Mouse (Mus musculus) hindbrain, embryonic 12.5 days (tissue): ENCODE data around the gene Hist2h2ac. TPM values are rescaled to one million over a fixed set of nuclear protein-coding genes. Genes with fewer than 3 reads are reported as not detected.

Source experiments
- ATAC-seq: fragments of 200-750 bp; cut with Nextera tagmentation; 2 replicates; pipeline ENCODE4 v1.8.0; 2017; ENCODE audit warnings: moderate TSS enrichment; ENCODE audit not compliant: low FRiP score
- H3K27ac ChIP-seq: fragments of 300-500 bp; sonication (generic); 2 replicates; pipeline ENCODE4 v1.5.1; 2016; ENCODE audit warnings: mild to moderate bottlenecking
- H3K27me3 ChIP-seq: fragments of 300-500 bp; sonication (generic); 2 replicates; pipeline ENCODE4 v1.6.1; 2016; ENCODE audit warnings: mild to moderate bottlenecking
- H3K36me3 ChIP-seq: fragments of 300-500 bp; sonication (generic); 2 replicates; pipeline ENCODE4 v1.6.1; 2016; ENCODE audit warnings: mild to moderate bottlenecking
- H3K4me1 ChIP-seq: fragments of 300-500 bp; sonication (generic); 2 replicates; pipeline ENCODE4 v1.6.1; 2016
- H3K4me2 ChIP-seq: fragments of 300-500 bp; sonication (generic); replicated peaks from 2 replicates; pipeline ENCODE4 v1.6.1; 2016; ENCODE audit warnings: mild to moderate bottlenecking
- H3K4me3 ChIP-seq: fragments of 300-500 bp; sonication (generic); 2 replicates; pipeline ENCODE4 v1.5.1; 2016; ENCODE audit warnings: mild to moderate bottlenecking
- H3K9ac ChIP-seq: fragments of 300-500 bp; sonication (generic); 2 replicates; pipeline ENCODE4 v1.6.1; 2016; ENCODE audit warnings: mild to moderate bottlenecking, moderate library complexity
- H3K9me3 ChIP-seq: fragments of 300-500 bp; sonication (generic); replicated peaks from 2 replicates; pipeline ENCODE4 v1.6.1; 2016; ENCODE audit warnings: mild to moderate bottlenecking
- WGBS: fragments of 180-500 bp; shearing (Covaris S2); methylation state at CpG from one replicate; pipeline ENCODE4 v1.1.7; 2016; 5-methylcytosine and 5-hydroxymethylcytosine counted together
- polyA plus RNA-seq: library from polyadenylated mRNA; unstranded; fragments of >200 nt; fragmentation: Nextera tagmentation; extraction: Ambion mirVana; gene quantifications from 2 replicates; pipeline ENCODE4 v1.2.1, GENCODE M21; 2016

Gene Hist2h2ac
- polyA plus RNA-seq, 1 experiment from 2014 or later = 7.0 TPM

GRCm38 (mm10) chr3:96262216-96262875 is 41.7 kb upstream of the Hist2h2ac start:
- peak; percentile 76 for ATAC-seq
- peak overlapping the region; percentile 82 for H3K9ac ChIP-seq
- peak overlapping the region; percentile 59 for H3K4me3 ChIP-seq
- H3K27me3 ChIP-seq = no peaks in the 10 kb centered on the region
- no peaks in the 10 kb centered on the region for H3K36me3 ChIP-seq
- WGBS = under 1% methylated on average over 19 of the region's 19 CpGs
- peak overlapping the region; percentile 85 for H3K4me2 ChIP-seq
- H3K4me1 ChIP-seq = peaks cover 22% of the 10 kb centered on the region
- H3K9me3 ChIP-seq = no peaks in the 10 kb centered on the region
- H3K27ac ChIP-seq = peak overlapping the region; percentile 98

- Histone ChIP-seq H3K27me3 (no peaks in the 10 kb centered on the region), H3K36me3 (no peaks in the 10 kb centered on the region), H3K4me3 (peak overlapping the region; percentile 59), H3K9me3 (no peaks in the 10 kb centered on the region), H3K4me2 (peak overlapping the region; percentile 85), H3K9ac (peak overlapping the region; percentile 82; the same call in 1 of the 2 replicates), H3K27ac (peak overlapping the region; percentile 98), H3K4me1 (peaks cover 22% of the 10 kb centered on the region)
- 56% methylated on average over 3 of the region's 3 CpGs for WGBS
- ATAC-seq = no peak
Measured at GRCm38 (mm10) chr3:96261623-96262022, 40.9 kb upstream of the Hist2h2ac start.

DNA sequence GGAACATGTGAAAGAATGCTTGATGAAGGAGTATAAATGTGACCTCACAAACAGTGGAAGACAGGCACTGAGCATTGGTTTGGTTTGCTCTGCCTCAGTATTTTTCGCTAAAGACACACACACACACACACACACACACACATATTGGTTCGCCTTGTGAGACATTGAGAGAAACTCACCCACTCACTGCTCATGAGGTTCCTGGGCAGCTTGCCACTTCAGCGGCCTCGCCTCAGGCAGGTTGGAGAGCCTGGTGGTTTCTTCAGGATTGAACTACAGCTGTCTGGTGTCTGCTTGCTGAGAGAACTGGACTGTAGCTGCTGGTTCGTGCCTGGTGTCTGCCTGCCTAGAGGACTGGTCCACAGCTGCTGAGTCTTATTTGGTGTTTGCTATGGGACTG is 39.5 kb upstream of the Hist2h2ac start:
- Histone ChIP-seq H3K9ac (no peak overlapping the region), H3K36me3 (no peaks in the 10 kb centered on the region), H3K9me3 (no peaks in the 10 kb centered on the region), H3K4me3 (no peak overlapping the region), H3K27ac (no peak overlapping the region), H3K4me2 (no peak overlapping the region), H3K27me3 (no peaks in the 10 kb centered on the region), H3K4me1 (peaks cover 22% of the 10 kb centered on the region)
- ATAC-seq = no peak
- WGBS = 92% methylated on average over 5 of the region's 5 CpGs

- Histone ChIP-seq H3K27ac (no peak overlapping the region), H3K4me2 (no peak overlapping the region), H3K36me3 (no peaks in the 10 kb centered on the region), H3K9me3 (no peaks in the 10 kb centered on the region), H3K27me3 (no peaks in the 10 kb centered on the region), H3K9ac (no peak overlapping the region), H3K4me3 (no peak overlapping the region), H3K4me1 (peaks cover 6% of the 10 kb centered on the region)
- ATAC-seq = no peak
- WGBS = 79% methylated on average over 3 of the region's 3 CpGs
Measured at GRCm38 (mm10) chr3:96257190-96257589, 36.5 kb upstream of the Hist2h2ac start.

DNA sequence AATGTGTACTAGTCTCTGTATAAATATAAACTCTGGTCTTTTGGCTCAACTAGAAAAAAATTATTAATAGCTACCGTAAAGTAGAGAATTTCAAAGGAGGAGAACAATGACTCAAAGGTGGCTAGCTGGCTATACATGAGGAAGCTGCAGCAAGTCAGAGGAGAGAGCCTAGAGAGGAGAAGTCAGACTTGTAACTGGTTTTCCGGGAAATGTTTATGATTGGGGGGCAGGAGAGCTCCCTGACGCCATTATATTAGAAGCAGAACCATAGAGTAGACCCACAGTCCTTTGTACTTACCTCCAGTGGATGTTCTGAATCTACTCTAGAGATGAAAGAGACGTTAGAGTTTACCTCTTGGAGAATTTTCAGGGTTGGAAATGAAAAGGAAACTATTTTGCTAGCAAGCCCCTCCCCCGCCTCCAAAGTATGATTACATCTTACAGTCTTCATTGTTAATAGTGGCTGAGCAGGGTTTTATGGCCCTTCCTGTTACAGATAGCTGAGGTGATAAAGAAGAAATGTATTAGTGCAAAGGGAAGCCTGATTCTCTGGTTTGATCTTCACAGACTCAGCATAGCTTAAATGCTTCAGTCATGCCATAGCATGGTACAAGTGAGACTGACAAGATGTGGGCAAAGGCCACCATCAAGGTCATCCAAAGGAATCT is 35.4 kb upstream of the Hist2h2ac start:
- H3K4me3 ChIP-seq = no peak overlapping the region
- no peak overlapping the region for H3K27ac ChIP-seq
- WGBS = 84% methylated on average over 5 of the region's 5 CpGs
- no peaks in the 10 kb centered on the region for H3K36me3 ChIP-seq
- H3K4me1 ChIP-seq = no peaks in the 10 kb centered on the region
- no peaks in the 10 kb centered on the region for H3K27me3 ChIP-seq
- H3K9me3 ChIP-seq = no peaks in the 10 kb centered on the region
- H3K4me2 ChIP-seq = no peak overlapping the region
- no peak for ATAC-seq
- H3K9ac ChIP-seq = no peak overlapping the region

DNA sequence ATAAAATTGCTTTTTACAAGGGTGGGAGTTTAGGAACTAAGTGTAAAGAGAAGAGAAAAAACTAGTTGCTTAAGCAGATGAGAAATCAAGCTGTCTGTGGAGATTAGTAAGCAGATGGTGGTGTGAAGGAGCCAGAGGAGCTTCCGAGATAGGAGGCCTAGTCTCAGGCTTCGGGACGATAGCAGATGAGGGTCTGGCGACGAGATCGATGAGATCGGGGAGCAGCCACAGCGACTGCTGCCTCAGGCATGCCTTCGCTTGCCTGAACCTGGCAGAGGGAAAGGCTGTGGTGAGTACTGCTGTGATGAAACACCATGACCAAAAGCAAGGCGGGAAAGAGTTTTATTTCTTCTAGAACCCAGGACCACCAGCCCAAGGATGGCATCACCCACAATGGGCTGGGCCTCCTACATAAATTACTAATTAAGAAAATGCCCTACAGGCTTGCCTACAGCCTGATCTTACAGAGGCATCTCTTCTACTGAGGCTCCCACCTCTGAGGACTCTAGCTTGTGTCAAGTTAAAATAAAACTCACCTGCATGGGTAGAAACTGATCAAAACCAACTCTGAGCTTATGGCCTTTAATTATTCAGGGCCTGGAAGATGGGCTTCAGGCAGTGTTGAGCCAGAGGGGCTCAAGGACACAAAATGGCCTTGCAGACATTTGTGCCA is 34.1 kb upstream of the Hist2h2ac start:
- WGBS = 38% methylated on average over 10 of the region's 10 CpGs
- Histone ChIP-seq H3K4me3 (no peak overlapping the region), H3K9me3 (no peaks in the 10 kb centered on the region), H3K27ac (no peak overlapping the region), H3K9ac (no peak overlapping the region), H3K4me1 (no peaks in the 10 kb centered on the region), H3K36me3 (no peaks in the 10 kb centered on the region), H3K27me3 (no peaks in the 10 kb centered on the region), H3K4me2 (no peak overlapping the region; the same call in 1 of the 2 replicates)
- ATAC-seq = no peak

DNA sequence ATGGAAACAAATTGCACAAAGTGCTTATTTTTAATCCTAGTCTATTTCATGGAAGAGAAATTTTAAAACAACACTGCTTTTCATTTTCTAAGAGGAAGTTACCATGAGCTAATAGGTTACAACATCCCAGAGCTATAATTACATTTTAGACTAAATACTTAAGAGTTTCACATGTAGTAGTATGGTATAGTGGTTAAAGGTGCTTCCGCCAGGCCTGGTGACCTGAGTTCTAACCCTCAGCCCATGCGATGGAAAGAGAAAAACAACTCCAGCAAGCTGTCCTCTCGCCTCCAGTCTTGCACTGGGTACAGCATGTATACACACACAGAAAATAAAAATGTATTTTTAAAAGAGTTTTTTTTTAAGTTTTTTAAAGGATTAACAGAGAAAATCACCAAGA is 31.1 kb upstream of the Hist2h2ac start:
- H3K4me3 ChIP-seq = no peak overlapping the region
- H3K9ac ChIP-seq = no peak overlapping the region
- H3K9me3 ChIP-seq = no peaks in the 10 kb centered on the region
- H3K36me3 ChIP-seq = no peaks in the 10 kb centered on the region
- no peaks in the 10 kb centered on the region for H3K27me3 ChIP-seq
- H3K27ac ChIP-seq = no peak overlapping the region
- no peak for ATAC-seq
- WGBS = 79% methylated on average over 3 of the region's 3 CpGs
- no peak overlapping the region for H3K4me2 ChIP-seq
- H3K4me1 ChIP-seq = peaks cover 11% of the 10 kb centered on the region

DNA sequence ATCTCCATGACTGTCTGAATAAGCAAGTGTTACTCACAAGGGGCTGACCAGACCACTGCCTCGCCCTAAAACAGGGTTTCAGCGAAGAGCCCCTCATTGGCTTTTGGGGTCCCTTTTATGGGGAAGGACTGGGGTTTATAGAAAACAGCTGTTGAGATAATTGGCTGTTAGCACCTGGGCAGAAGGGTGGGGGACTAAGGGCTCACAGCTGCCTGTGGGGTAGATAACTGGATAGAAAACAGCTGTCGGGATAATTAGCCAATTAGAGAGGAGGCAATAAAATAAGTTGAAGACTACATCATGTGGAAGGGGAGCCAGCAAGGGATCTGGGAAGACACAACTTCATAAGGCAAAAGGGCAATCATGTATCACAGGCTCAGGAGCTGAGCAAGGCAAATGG is 30.2 kb upstream of the Hist2h2ac start:
- Histone ChIP-seq H3K9me3 (no peaks in the 10 kb centered on the region), H3K36me3 (no peaks in the 10 kb centered on the region), H3K4me2 (no peak overlapping the region), H3K9ac (no peak overlapping the region), H3K27ac (no peak overlapping the region), H3K4me1 (peaks cover 11% of the 10 kb centered on the region), H3K4me3 (no peak overlapping the region), H3K27me3 (no peaks in the 10 kb centered on the region)
- no peak for ATAC-seq
- 84% methylated on average over 3 of the region's 3 CpGs for WGBS

DNA sequence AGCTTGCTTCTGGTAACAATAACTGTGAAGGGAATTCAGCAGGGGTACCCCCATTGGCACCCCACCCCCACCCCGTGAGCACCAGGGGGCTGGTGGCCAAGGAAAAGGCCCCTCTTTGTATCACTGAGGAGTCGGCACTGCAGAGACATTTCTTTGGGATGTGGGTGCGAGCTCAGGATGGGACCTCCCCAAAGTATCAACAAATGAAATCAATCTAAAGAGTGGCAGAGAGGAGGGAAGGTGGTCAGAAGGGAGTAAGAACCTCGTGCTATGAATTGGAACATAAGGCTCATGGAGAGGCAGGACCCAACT is 28.3 kb upstream of the Hist2h2ac start:
- Histone ChIP-seq H3K36me3 (no peaks in the 10 kb centered on the region), H3K9ac (no peak overlapping the region), H3K4me1 (peaks cover 18% of the 10 kb centered on the region), H3K9me3 (no peaks in the 10 kb centered on the region), H3K27ac (no peak overlapping the region), H3K4me3 (no peak overlapping the region), H3K4me2 (peak overlapping the region; percentile 52; the same call in 1 of the 2 replicates), H3K27me3 (no peaks in the 10 kb centered on the region)
- ATAC-seq = no peak
- WGBS = 59% methylated on average over 4 of the region's 4 CpGs

GRCm38 (mm10) chr3:96248141-96249033 is 27.7 kb upstream of the Hist2h2ac start:
- Histone ChIP-seq H3K36me3 (no peaks in the 10 kb centered on the region), H3K9ac (peak overlapping the region; percentile 59; the same call in 1 of the 2 replicates), H3K27ac (no peak overlapping the region), H3K27me3 (no peaks in the 10 kb centered on the region), H3K4me3 (peak overlapping the region; percentile 35), H3K9me3 (no peaks in the 10 kb centered on the region), H3K4me2 (peak overlapping the region; percentile 52), H3K4me1 (peaks cover 18% of the 10 kb centered on the region)
- 49% methylated on average over 6 of the region's 6 CpGs for WGBS
- no peak for ATAC-seq

GRCm38 (mm10) chr3:96247356-96248140 is 26.9 kb upstream of the Hist2h2ac start:
- peak overlapping the region; percentile 59 for H3K9ac ChIP-seq
- 3% methylated on average over 11 of the region's 11 CpGs for WGBS
- peak overlapping the region; percentile 68 for H3K27ac ChIP-seq
- no peak for ATAC-seq
- no peaks in the 10 kb centered on the region for H3K36me3 ChIP-seq
- peak overlapping the region; percentile 35 for H3K4me3 ChIP-seq
- no peaks in the 10 kb centered on the region for H3K27me3 ChIP-seq
- H3K4me1 ChIP-seq = peaks cover 18% of the 10 kb centered on the region
- no peaks in the 10 kb centered on the region for H3K9me3 ChIP-seq
- H3K4me2 ChIP-seq = peak overlapping the region; percentile 52
